Mouse (Mus musculus) lung, postnatal 0 days (tissue): ENCODE measurements around the gene Snrnp27. TPM values are rescaled to one million over a fixed set of nuclear protein-coding genes. Genes with fewer than 3 reads are reported as not detected.

Experiments
- ATAC-seq: fragments of 200-750 bp; cut with Nextera tagmentation; 2 replicates; pipeline ENCODE4 v1.8.0; 2017; ENCODE audit warnings: moderate library complexity
- DNase-seq: peaks from one replicate; pipeline ENCODE4 v3.0.0-alpha.2; 2016; ENCODE audit warnings: low spot score
- H3K27ac ChIP-seq: fragments of 300-500 bp; sonication (generic); 2 replicates; pipeline ENCODE4 v1.5.1; 2014; ENCODE audit warnings: antibody characterized with exemption, mild to moderate bottlenecking, low read length, mixed read lengths
- H3K27me3 ChIP-seq: fragments of 300-500 bp; sonication (generic); replicated peaks from 2 replicates; pipeline ENCODE4 v1.6.1; 2014; ENCODE audit warnings: low read length, mixed read lengths; ENCODE audit not compliant: insufficient read depth
- H3K36me3 ChIP-seq: fragments of 300-500 bp; sonication (generic); 2 replicates; pipeline ENCODE4 v1.6.1; 2014; ENCODE audit warnings: low read length, mixed read lengths; ENCODE audit not compliant: insufficient read depth
- H3K4me1 ChIP-seq: fragments of 300-500 bp; sonication (generic); 2 replicates; pipeline ENCODE4 v1.6.1; 2014; ENCODE audit warnings: antibody characterized with exemption, low read depth, low read length, mixed read lengths; ENCODE audit not compliant: insufficient read depth
- H3K4me2 ChIP-seq: fragments of 300-500 bp; sonication (generic); replicated peaks from 2 replicates; pipeline ENCODE4 v1.6.1; 2014; ENCODE audit warnings: low read depth, mild to moderate bottlenecking, low read length, moderate library complexity, mixed read lengths
- H3K4me3 ChIP-seq: fragments of 300-500 bp; sonication (generic); 2 replicates; pipeline ENCODE4 v1.5.1; 2014; ENCODE audit warnings: low read depth, low read length
- H3K9ac ChIP-seq: fragments of 300-500 bp; sonication (generic); replicated peaks from 2 replicates; pipeline ENCODE4 v1.6.1; 2014; ENCODE audit warnings: low read depth, mild to moderate bottlenecking
- H3K9me3 ChIP-seq: fragments of 300-500 bp; sonication (generic); 2 replicates; pipeline ENCODE4 v1.6.1; 2016; ENCODE audit warnings: low read length, mixed read lengths
- CTCF ChIP-seq: IDR thresholded peaks from 2 replicates; pipeline ENCODE4 v1.5.1; 2016; ENCODE audit warnings: antibody characterized with exemption, mild to moderate bottlenecking
- EP300 ChIP-seq: IDR thresholded peaks from 2 replicates; pipeline ENCODE4 v1.6.1; 2016; ENCODE audit warnings: antibody characterized with exemption, mild to moderate bottlenecking, control low read depth
- WGBS: fragments of 180-500 bp; shearing (Covaris S2); extraction: QIAGEN DNeasy Blood & Tissue Kit; methylation state at CpG from one replicate; pipeline ENCODE4 v1.1.7; 2014; 5-methylcytosine and 5-hydroxymethylcytosine counted together
- polyA plus RNA-seq: library from polyadenylated mRNA; unstranded; fragments of >200 nt; fragmentation: Nextera tagmentation; extraction: Ambion mirVana; gene quantifications from 2 replicates; pipeline ENCODE4 v1.2.1, GENCODE M21; 2015

The Snrnp27 gene
- polyA plus RNA-seq, 1 experiment from 2014 or later = 91.2 TPM

DNA sequence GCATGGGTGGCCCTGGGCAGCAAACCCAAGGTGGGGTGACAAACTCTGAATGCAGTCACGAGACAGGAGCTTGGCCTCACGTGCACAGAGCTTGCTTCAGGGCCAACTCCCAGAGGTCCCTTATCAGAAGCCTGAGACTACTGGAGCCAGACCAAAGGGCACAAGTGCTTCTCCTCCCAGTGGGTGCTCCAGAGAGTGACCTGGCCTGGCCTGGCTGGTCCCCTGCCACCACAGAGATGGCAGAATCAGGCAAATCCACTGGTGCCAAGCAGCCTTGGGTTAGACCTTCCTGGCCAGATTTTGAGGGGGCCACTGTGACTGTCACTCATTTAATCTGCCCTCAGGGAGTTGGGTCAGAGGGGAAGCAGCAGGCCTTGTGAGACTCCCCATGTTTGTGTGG lies 47.8 kb downstream of the Snrnp27 start:
- H3K9ac ChIP-seq = no peak overlapping the region
- peak; percentile 34 for DNase-seq
- H3K9me3 ChIP-seq = no peaks in the 10 kb centered on the region
- no peak overlapping the region for H3K4me3 ChIP-seq
- TF ChIP-seq CTCF (no peak), EP300 (no peak)
- H3K36me3 ChIP-seq = no peaks in the 10 kb centered on the region
- no peaks in the 10 kb centered on the region for H3K4me1 ChIP-seq
- no peaks in the 10 kb centered on the region for H3K27me3 ChIP-seq
- ATAC-seq = peak; percentile 77
- H3K4me2 ChIP-seq = no peak overlapping the region
- no peak overlapping the region for H3K27ac ChIP-seq
- WGBS = 58% methylated on average over 2 of the region's 2 CpGs

DNA sequence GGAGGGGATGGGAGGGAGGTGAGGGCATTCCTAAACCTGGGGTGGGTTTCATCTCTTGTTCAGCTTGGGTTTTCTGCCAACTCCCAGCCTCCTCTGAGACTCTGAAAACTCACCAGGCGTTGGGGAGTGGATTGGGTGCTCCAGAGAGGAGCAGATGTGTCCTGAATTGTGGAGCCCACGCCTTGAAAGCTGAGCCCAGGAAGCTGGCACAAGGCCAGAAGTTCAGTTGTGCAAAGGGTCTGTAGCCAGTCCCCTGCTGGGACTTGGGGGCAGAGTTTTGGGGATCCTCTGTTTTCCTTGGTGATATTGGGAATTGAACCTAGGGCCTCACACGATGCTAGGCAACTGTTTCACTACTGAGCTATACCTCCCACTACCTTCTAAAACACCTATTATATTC lies 54.2 kb downstream of the Snrnp27 start:
- Histone ChIP-seq H3K36me3 (no peaks in the 10 kb centered on the region), H3K9ac (no peak overlapping the region), H3K9me3 (no peaks in the 10 kb centered on the region), H3K4me3 (no peak overlapping the region), H3K4me1 (no peaks in the 10 kb centered on the region), H3K4me2 (no peak overlapping the region), H3K27ac (no peak overlapping the region), H3K27me3 (no peaks in the 10 kb centered on the region)
- 67% methylated on average over 3 of the region's 3 CpGs for WGBS
- DNase-seq (no peak), ATAC-seq (no peak)
- TF ChIP-seq EP300 (no peak), CTCF (no peak)

DNA sequence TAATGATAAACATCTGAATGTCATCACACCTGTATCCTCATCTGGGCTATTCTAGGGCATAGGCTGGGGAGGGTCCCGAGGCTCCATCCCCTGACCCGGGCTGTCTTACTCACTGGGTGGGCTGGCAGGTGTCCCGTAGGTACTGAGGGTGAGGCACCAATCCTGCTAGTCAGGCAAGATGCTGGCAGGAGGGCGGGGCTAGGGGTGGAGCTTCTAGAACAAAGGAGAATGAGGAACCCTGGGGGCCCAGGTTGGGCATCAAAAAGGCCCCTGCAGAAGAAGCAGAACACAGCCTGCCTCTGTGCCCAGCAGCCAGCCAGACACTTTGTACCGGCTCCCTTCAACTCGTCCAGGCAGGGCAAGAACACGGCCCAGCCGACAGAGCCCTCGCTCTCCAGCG lies 56.4 kb downstream of the Snrnp27 start, which contains the start of gene Asprv1:
TSS of gene Asprv1 (plus strand) at position 219 of the 400 bp plus-strand sequence.
- no peak within 1 kb of the TSS for H3K4me2 ChIP-seq
- no peaks in the 10 kb centered on the region for H3K36me3 ChIP-seq
- TF ChIP-seq CTCF (no peak), EP300 (no peak)
- ATAC-seq = no peak
- no peak within 1 kb of the TSS for H3K9ac ChIP-seq
- WGBS = 60% methylated on average over 10 of the region's 10 CpGs
- no peak for DNase-seq
- no peak within 1 kb of the TSS for H3K4me3 ChIP-seq
- no peaks in the 10 kb centered on the region for H3K4me1 ChIP-seq
- no peak within 1 kb of the TSS for H3K27ac ChIP-seq
- no peaks in the 10 kb centered on the region for H3K27me3 ChIP-seq
- H3K9me3 ChIP-seq = no peaks in the 10 kb centered on the region

Other genes starting within 250 kb of the Snrnp27 start
- 23.3 and 23.5 TPM in 2 replicates for gene C87436, start 246.1 kb downstream of the Snrnp27 start, polyA plus RNA-seq
- gene Pcbp1, start 158.2 kb downstream of the Snrnp27 start, polyA plus RNA-seq = 317 and 353 TPM in 2 replicates
- 4.4 and 4.6 TPM in 2 replicates for gene Asprv1, start 56.4 kb downstream of the Snrnp27 start, polyA plus RNA-seq
- 16.4 and 17.2 TPM in 2 replicates for gene Mxd1, start 15.4 kb downstream of the Snrnp27 start, polyA plus RNA-seq
- gene Gmcl1, start 48.9 kb upstream of the Snrnp27 start, polyA plus RNA-seq = 12.2 and 17.7 TPM in 2 replicates
- gene Anxa4, start 109.1 kb upstream of the Snrnp27 start, polyA plus RNA-seq = 167 and 208 TPM in 2 replicates
- gene Aak1, start 165.0 kb upstream of the Snrnp27 start, polyA plus RNA-seq = 5.5 and 6.3 TPM in 2 replicates